Mouse (Mus musculus) bone marrow, adult 2 months (tissue): ENCODE measurements around the gene Sh3rf3.

Experiments
- CTCF ChIP-seq: fragments of 200-500 bp; IDR thresholded peaks from 2 replicates; pipeline ENCODE4 v1.5.1; 2011; ENCODE audit warnings: low read length, control low read depth; ENCODE audit not compliant: control insufficient read depth, insufficient read depth
- POLR2A ChIP-seq: fragments of 200-500 bp; IDR thresholded peaks from 2 replicates; pipeline ENCODE4 v1.6.1; 2011; ENCODE audit warnings: low read depth, mild to moderate bottlenecking, control low read depth, low read length, borderline replicate concordance; ENCODE audit not compliant: control insufficient read depth

GRCm38 (mm10) chr10:58812210-58813080 is 714 bp upstream of the Sh3rf3 start:
- TF ChIP-seq CTCF (peak; percentile 45; the same call in 1 of the 2 replicates), POLR2A (no peak)
